Mouse (Mus musculus): ENCODE results near the gene Ddx41.

Gene Ddx41

DNA sequence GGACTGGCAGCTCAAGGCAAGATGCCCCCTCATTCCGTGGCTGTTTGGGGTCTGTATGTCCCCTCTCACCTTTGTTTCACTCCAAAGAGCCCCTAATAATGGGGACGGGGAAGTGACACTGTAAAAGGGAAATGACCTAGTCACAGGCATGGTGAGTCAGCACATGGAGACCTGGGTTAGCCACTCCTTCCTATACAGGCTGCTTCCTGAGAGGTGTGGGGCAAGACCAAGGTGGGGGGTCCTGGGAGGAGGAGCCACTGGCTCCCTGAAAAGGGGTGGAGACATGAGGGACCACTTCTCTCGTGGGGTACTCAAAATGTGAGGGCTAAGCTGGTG, 26.2 kb downstream of the Ddx41 start:
- no peak for DNase-seq (ENCODE audit: extremely low spot score, low read depth, low spot score)

- no peak for DNase-seq (ENCODE audit: extremely low spot score, low read depth, low spot score)
These were observed 27.9 kb downstream of the Ddx41 start for GRCm38 (mm10) chr13:55508531-55508930.

DNA sequence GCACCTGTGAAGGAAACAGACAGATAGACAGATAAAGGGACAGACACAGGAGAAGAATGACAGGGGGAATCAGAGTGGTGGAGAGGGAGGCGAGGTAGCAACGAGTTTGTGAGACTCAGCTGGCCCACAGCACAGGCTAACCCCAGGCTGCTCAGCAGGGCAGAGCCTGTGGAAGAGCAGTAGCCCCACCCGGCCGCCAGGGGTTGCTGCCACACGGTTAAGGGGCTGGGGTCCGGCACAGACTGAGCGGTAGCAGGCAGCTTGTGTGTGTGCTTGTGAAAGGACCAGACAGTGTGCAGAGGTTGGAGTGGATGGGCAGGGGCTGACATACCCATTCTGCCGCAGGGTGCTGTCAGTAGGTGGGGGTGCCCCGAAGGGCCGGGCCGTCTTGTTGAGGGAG, 28.6 kb downstream of the Ddx41 start:
- no peak for DNase-seq (ENCODE audit: extremely low spot score, low read depth, low spot score)

GRCm38 (mm10) chr13:55506697-55507096, 29.8 kb downstream of the Ddx41 start:
- DNase-seq (ENCODE audit: extremely low spot score, low read depth, low spot score), result no peak

- no peak for DNase-seq (ENCODE audit: extremely low spot score, low read depth, low spot score)
These were observed 30.6 kb downstream of the Ddx41 start for GRCm38 (mm10) chr13:55505810-55506209.

GRCm38 (mm10) chr13:55504390-55504789, 32.1 kb downstream of the Ddx41 start:
- DNase-seq (ENCODE audit: extremely low spot score, low read depth, low spot score), result no peak

DNA sequence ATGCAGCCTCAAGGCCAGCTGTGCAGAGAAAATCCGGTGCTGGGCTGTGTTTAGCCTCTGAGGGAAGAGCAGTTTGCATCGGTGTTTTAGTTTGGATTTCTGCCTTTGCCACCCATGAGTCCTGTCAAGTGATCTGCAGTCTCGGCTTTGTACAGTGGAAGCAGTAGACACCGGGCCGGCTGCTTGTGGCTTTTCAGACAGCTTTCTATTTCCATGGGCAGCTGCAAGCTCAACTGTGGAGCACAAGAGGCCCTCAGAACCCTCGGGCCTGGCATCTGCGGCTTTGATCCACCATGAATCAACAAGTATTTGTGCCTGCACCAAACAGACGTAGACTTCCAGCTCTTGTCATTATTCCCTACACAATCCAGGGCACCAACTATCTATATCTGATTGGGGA, 34.1 kb downstream of the Ddx41 start:
- no peak for DNase-seq (ENCODE audit: extremely low spot score, low read depth, low spot score)

- DNase-seq (ENCODE audit: extremely low spot score, low read depth, low spot score), result no peak
These were observed 35.9 kb downstream of the Ddx41 start for GRCm38 (mm10) chr13:55500575-55500974.

GRCm38 (mm10) chr13:55498906-55499305, 37.6 kb downstream of the Ddx41 start:
- DNase-seq (ENCODE audit: extremely low spot score, low read depth, low spot score), result no peak

- no peak for DNase-seq (ENCODE audit: extremely low spot score, low read depth, low spot score)
These were observed 39.8 kb downstream of the Ddx41 start for GRCm38 (mm10) chr13:55496661-55497060.

DNA sequence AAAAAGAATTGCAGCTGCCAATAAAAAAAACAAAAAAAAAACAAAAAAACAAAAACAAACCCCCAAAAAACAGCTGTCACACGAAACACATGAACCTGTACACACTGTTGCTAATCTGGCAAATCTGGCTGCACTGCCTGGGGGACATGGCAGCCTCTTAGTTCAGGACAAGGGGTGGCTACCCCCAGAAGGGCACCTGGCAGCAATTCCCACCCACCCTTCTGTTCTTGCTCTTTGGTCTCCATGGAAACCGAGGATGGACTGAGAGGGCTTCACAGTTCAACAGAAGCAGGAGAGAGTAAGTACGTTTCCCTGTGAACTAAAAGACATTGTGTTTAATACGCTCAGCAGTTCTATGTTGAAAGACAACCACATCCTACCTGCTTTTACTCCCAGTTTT, 40.8 kb downstream of the Ddx41 start:
- no peak for DNase-seq (ENCODE audit: extremely low spot score, low read depth, low spot score)

- no peak for DNase-seq (ENCODE audit: extremely low spot score, low read depth, low spot score)
These were observed 41.4 kb downstream of the Ddx41 start for GRCm38 (mm10) chr13:55494883-55495621.

- no peak for DNase-seq (ENCODE audit: extremely low spot score, low read depth, low spot score)
These were observed 42.2 kb downstream of the Ddx41 start for GRCm38 (mm10) chr13:55494257-55494656.

GRCm38 (mm10) chr13:55487578-55488498, 48.6 kb downstream of the Ddx41 start, which contains the start of gene Dbn1:
TSS of gene Dbn1 (minus strand) at chr13:55488111.
- DNase-seq (ENCODE audit: extremely low spot score, low read depth, low spot score), result no peak

GRCm38 (mm10) chr13:55486916-55487577, 49.4 kb downstream of the Ddx41 start:
- DNase-seq (ENCODE audit: extremely low spot score, low read depth, low spot score), result no peak

DNA sequence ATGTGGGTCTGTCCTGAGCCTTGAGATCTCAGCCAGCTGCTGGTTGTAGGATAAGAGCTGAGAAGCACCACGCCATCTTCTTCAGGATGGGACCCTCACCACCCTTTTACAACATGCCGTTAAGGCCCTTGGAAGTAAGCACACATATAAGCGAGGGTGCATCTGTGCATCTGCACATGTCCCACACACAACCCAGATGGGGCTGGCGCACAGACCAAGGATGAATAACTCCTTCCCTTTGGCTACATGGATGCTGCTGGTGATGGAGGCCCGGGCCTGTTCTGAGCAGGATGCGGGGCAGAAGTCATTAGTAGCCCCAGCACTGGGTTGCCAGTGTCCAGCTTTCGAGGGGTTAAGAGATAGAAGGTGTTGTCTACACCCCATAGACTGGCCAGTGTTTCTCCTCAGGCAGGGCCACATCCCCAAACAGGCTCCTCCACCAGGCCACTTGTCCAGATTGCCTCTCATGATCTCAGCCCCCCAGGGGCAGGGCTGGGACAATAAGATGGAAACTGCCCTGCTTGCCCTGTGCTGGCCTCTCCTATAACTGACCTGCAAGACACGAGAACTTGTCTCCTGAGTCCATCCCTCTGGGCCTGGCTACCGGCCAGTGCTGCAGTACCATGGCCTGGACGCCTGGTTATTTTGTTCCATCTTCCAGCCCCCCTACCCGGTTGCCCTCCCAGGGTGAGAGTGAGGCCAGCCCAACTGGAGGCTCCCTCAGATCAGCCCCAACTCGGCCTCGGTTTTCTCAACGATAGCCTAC, 50.2 kb downstream of the Ddx41 start:
- DNase-seq (ENCODE audit: extremely low spot score, low read depth, low spot score), result no peak

DNA sequence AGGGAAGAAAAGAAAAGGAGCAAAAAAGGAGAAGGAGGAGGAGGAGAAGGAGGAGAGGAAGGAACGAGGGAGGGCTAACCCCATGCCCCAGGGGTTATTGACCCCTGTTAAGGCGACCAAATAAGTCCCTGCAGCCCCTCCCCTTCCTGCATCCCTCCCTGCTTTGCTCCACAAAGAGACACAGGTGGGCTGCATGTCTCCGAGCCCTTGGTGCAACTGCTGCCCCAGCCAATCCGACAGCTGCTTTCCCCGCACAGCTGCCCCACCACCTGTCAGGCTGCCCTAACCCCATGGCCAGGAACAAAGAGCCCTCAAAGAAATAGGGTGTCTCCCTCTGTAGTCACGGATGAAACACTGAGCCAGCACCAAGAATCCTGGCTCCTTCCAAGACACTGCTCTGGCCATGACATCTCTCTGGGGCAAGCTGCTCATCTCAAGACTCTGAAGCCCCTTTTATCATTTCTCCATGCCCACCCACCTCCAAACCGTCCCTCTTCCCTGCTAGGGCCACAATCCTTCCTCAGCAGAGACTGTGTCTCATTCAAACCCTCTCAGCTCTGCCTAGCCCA, 51.9 kb downstream of the Ddx41 start:
- DNase-seq (ENCODE audit: extremely low spot score, low read depth, low spot score), result no peak

DNA sequence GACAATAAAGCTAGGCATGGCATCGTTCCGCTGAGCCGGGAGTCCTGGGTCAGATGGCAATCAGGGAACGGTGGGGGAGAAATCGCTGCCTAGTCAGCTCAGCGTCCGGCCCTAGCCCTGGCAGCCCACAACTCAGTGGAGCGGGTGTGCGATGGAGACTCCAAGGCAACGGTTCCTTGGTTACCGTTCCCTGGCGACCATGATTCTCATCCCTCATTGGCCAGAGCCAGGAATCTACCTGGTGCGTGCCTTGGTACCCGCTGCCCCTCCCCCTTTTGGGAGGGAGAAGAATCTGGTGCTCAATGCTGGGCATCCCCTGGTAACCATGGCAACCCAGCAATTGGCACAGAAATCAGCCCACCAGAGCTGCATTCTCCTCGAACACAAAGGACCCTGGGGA, 52.9 kb downstream of the Ddx41 start:
- no peak for DNase-seq (ENCODE audit: extremely low spot score, low read depth, low spot score)

DNA sequence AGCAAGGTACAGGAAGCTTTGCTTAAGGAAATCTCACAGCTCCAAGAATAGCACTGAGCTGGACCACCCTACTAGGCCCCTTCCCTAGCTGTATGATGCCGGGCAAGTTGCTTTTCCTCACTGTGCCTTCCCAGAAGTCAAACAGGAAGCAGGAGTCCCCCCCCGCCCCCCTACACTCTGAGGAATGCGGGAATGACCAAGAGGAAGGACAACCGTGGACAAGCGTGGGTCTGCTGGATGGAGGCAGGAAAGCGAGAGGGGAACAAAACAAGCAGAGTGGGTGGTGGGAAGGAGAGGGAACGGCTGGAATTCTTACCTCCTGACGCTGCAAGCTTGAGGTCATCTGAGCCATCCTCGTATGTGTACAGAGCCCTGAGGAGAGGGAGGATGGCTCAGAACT, 53.4 kb downstream of the Ddx41 start:
- no peak for DNase-seq (ENCODE audit: extremely low spot score, low read depth, low spot score)

GRCm38 (mm10) chr13:55482542-55482941, 53.9 kb downstream of the Ddx41 start:
- no peak for DNase-seq (ENCODE audit: extremely low spot score, low read depth, low spot score)
